Mouse (Mus musculus): ENCODE measurements around the gene 1700102P08Rik.
A peak's percentile ranks its signal among the peaks of the same experiment; 100 is the strongest.

The 1700102P08Rik gene

GRCm38 (mm10) chr9:108412221-108412620, 19.6 kb downstream of the 1700102P08Rik start:
- peak; percentile 24 to 58 for DNase-seq

- no peak for DNase-seq
Measured at GRCm38 (mm10) chr9:108428384-108428783, 35.8 kb downstream of the 1700102P08Rik start, which contains the start of gene Ccdc36. Gene Ccdc36 (minus strand): TSS chr9:108428484.

GRCm38 (mm10) chr9:108431431-108432067, 38.9 kb downstream of the 1700102P08Rik start:
- no peak for DNase-seq

- DNase-seq = no peak
Measured at GRCm38 (mm10) chr9:108436182-108436581, 43.6 kb downstream of the 1700102P08Rik start, which contains the start of gene BC048562. Gene BC048562 (plus strand): TSS chr9:108436482.

GRCm38 (mm10) chr9:108439176-108439575, 46.6 kb downstream of the 1700102P08Rik start:
- no peak for DNase-seq

- DNase-seq = no peak
Measured at GRCm38 (mm10) chr9:108440485-108440884, 47.9 kb downstream of the 1700102P08Rik start.

- no peak for DNase-seq
Measured at GRCm38 (mm10) chr9:108441236-108441919, 48.8 kb downstream of the 1700102P08Rik start.

GRCm38 (mm10) chr9:108445125-108445524, 52.5 kb downstream of the 1700102P08Rik start:
- no peak for DNase-seq

GRCm38 (mm10) chr9:108449860-108450259, 57.3 kb downstream of the 1700102P08Rik start:
- DNase-seq = no peak

- DNase-seq = no peak
Measured at GRCm38 (mm10) chr9:108450292-108451169, 57.9 kb downstream of the 1700102P08Rik start.

- no peak for DNase-seq
Measured at GRCm38 (mm10) chr9:108451170-108451493, 58.5 kb downstream of the 1700102P08Rik start.

GRCm38 (mm10) chr9:108451519-108452160, 59.0 kb downstream of the 1700102P08Rik start:
- no peak for DNase-seq

GRCm38 (mm10) chr9:108452291-108452906, 59.8 kb downstream of the 1700102P08Rik start:
- peak; percentile 72 to 83 for DNase-seq

- DNase-seq = no peak
Measured at GRCm38 (mm10) chr9:108452911-108453310, 60.3 kb downstream of the 1700102P08Rik start.

- no peak for DNase-seq
Measured at GRCm38 (mm10) chr9:108453458-108453857, 60.9 kb downstream of the 1700102P08Rik start.

- no peak for DNase-seq
Measured at GRCm38 (mm10) chr9:108454429-108454828, 61.8 kb downstream of the 1700102P08Rik start.

GRCm38 (mm10) chr9:108455747-108456571, 63.4 kb downstream of the 1700102P08Rik start:
- DNase-seq = no peak

- DNase-seq = no peak
Measured at GRCm38 (mm10) chr9:108456953-108457352, 64.3 kb downstream of the 1700102P08Rik start.

GRCm38 (mm10) chr9:108459939-108460318, 67.3 kb downstream of the 1700102P08Rik start:
- no peak for DNase-seq
